Mouse (Mus musculus) midbrain, postnatal 0 days (tissue): ENCODE data around the gene Spsb4. TPM values are rescaled to one million over a fixed set of nuclear protein-coding genes. Genes with fewer than 3 reads are reported as not detected.

Experiments used
- ATAC-seq: fragments of 200-750 bp; cut with Nextera tagmentation; 2 replicates; pipeline ENCODE4 v1.8.0; 2017; ENCODE audit warnings: moderate number of reproducible peaks, mild to moderate bottlenecking, moderate TSS enrichment, moderate library complexity; ENCODE audit not compliant: low FRiP score
- DNase-seq: peaks from one replicate; pipeline ENCODE4 v3.0.0-alpha.2; 2015; ENCODE audit warnings: low spot score
- H3K27ac ChIP-seq: fragments of 300-500 bp; sonication (generic); 2 replicates; pipeline ENCODE4 v1.5.1; 2014; ENCODE audit warnings: low read depth, mild to moderate bottlenecking, low read length, mixed read lengths
- H3K27me3 ChIP-seq: fragments of 300-500 bp; sonication (generic); 2 replicates; pipeline ENCODE4 v1.6.1; 2014; ENCODE audit warnings: low read length, control low read depth, mixed read lengths; ENCODE audit not compliant: insufficient read depth
- H3K36me3 ChIP-seq: fragments of 300-500 bp; sonication (generic); 2 replicates; pipeline ENCODE4 v1.6.1; 2014; ENCODE audit warnings: low read length, control low read depth, mixed read lengths; ENCODE audit not compliant: insufficient read depth
- H3K4me1 ChIP-seq: fragments of 300-500 bp; sonication (generic); 2 replicates; pipeline ENCODE4 v1.6.1; 2014; ENCODE audit warnings: mild to moderate bottlenecking, control low read depth, antibody characterized with exemption, low read length, mixed read lengths; ENCODE audit not compliant: insufficient read depth
- H3K4me2 ChIP-seq: fragments of 300-500 bp; sonication (generic); 2 replicates; pipeline ENCODE4 v1.6.1; 2014; ENCODE audit warnings: low read depth, mild to moderate bottlenecking, low read length, mixed read lengths; ENCODE audit not compliant: poor library complexity, severe bottlenecking
- H3K4me3 ChIP-seq: fragments of 300-500 bp; sonication (generic); 2 replicates; pipeline ENCODE4 v1.5.1; 2014; ENCODE audit warnings: low read depth, mild to moderate bottlenecking, low read length, moderate library complexity
- H3K9ac ChIP-seq: fragments of 300-500 bp; sonication (generic); replicated peaks from 2 replicates; pipeline ENCODE4 v1.6.1; 2014; ENCODE audit warnings: mild to moderate bottlenecking, low read length, moderate library complexity, mixed read lengths; ENCODE audit not compliant: poor library complexity, severe bottlenecking
- H3K9me3 ChIP-seq: fragments of 300-500 bp; sonication (generic); 2 replicates; pipeline ENCODE4 v1.6.1; 2016; ENCODE audit warnings: low read length, control low read depth
- CTCF ChIP-seq: IDR thresholded peaks from 2 replicates; pipeline ENCODE4 v1.5.1; 2016; ENCODE audit warnings: antibody characterized with exemption, mild to moderate bottlenecking
- WGBS: fragments of 180-500 bp; shearing (Covaris S2); extraction: QIAGEN DNeasy Blood & Tissue Kit; methylation state at CpG from one replicate; pipeline ENCODE4 v1.1.7; 2014; 5-methylcytosine and 5-hydroxymethylcytosine counted together
- polyA plus RNA-seq: library from polyadenylated mRNA; unstranded; fragments of >200 nt; fragmentation: Nextera tagmentation; extraction: Ambion mirVana; gene quantifications from 2 replicates; pipeline ENCODE4 v1.2.1, GENCODE M21; 2015
- total RNA-seq: library from RNA; depleted of rRNA; stranded (reverse); fragments of >200 nt; gene quantifications from 2 replicates; pipeline ENCODE4 v1.2.3, GENCODE M21; 2014

Gene Spsb4
- total and polyA plus RNA-seq, 2 experiments from 2014 or later, result 21.2 to 38.9 TPM

DNA sequence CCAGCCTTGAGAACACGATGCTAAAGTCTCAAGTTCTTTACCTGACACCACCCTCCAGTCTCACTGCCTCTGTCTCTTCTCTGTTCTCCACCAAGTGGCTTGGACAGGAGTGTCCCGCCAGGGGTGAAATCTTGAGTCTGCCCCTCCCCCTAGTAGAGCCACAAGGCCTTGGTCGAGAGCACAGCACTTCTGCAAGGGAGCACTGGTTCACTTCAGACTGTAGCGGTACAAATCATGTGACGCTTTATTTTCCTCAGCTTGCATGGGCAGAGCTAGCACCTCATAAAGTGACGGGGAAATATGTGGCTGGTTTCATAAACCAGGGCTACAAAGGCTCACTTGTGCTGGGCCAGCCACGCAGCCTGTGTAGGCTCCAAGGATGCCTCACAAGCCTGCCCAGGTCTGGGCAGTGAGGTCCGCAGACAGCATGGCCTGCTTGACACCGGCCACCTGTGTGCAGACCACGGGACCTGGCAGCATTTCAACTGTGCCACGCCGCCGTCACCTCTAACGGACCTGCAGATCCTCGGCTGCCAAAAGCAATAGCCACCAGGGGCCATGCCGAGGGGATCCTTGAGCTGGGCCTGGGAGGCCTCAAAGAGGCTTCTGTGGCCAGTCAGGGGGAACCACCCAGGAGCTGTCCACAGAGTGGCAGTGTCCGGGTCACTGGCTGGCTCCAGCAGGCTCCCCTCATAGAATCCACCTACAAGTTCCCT lies 56.5 kb downstream of the Spsb4 start:
- DNase-seq (no peak), ATAC-seq (peak; percentile 24; the same call in 1 of the 2 replicates)
- TF ChIP-seq CTCF, result no peak
- Histone ChIP-seq H3K4me3 (no peak overlapping the region), H3K4me2 (no peak overlapping the region), H3K4me1 (peaks cover under 1% of the 10 kb centered on the region), H3K36me3 (no peaks in the 10 kb centered on the region), H3K27me3 (no peaks in the 10 kb centered on the region), H3K9me3 (no peaks in the 10 kb centered on the region), H3K27ac (no peak overlapping the region), H3K9ac (no peak overlapping the region)
- WGBS, result 53% methylated on average over 17 of the region's 17 CpGs

DNA sequence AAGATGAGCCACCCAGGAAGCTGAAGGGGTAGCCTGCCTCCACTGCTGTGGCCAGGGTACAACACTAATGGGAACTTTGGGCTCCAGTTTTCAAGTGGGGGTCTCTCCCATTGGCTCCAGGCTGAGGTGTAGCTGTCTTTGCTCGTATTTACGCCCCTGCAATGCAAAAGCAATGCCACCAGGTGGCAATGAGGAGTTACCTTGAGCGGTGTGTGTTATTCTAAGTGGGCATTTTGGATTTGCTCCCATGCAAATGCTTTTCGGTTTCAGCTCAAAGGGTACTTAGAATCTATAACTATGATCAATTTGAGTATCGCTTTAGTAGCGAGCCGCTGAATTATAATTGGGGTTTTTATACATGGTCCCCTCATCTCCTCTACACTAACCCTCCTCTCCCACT lies 57.6 kb downstream of the Spsb4 start:
- no peak overlapping the region for H3K4me2 ChIP-seq
- H3K27ac ChIP-seq, result no peak overlapping the region
- H3K9ac ChIP-seq, result no peak overlapping the region
- DNase-seq (peak; percentile 76), ATAC-seq (no peak)
- H3K27me3 ChIP-seq, result no peaks in the 10 kb centered on the region
- WGBS, result 66% methylated on average over 7 of the region's 7 CpGs
- peak; percentile 84 for TF ChIP-seq CTCF
- H3K36me3 ChIP-seq, result no peaks in the 10 kb centered on the region
- H3K4me1 ChIP-seq, result peaks cover 7% of the 10 kb centered on the region
- H3K9me3 ChIP-seq, result no peaks in the 10 kb centered on the region
- no peak overlapping the region for H3K4me3 ChIP-seq

DNA sequence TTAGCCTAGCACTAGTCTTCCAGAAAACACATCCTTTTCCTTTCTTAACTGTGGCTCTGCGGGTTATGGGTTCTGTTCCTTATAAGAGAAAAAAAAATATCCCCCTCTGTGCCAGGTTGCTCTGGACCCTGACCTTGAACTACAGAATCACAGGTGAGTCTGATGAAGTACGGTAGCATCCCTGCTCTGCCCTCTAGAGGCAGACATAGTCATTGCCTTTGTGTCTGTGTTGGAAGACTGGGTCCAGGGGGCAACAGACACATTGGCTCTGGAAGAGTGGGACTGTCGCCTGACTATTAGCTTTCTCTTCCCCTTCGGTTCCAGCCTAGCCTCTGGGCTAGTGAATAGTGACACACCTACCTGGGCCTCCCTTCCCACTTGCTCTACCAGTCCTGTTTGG lies 58.4 kb downstream of the Spsb4 start:
- peaks cover 7% of the 10 kb centered on the region for H3K4me1 ChIP-seq
- TF ChIP-seq CTCF, result peak; percentile 52
- H3K9ac ChIP-seq, result no peak overlapping the region
- no peak for ATAC-seq
- H3K27me3 ChIP-seq, result no peaks in the 10 kb centered on the region
- no peaks in the 10 kb centered on the region for H3K36me3 ChIP-seq
- H3K4me2 ChIP-seq, result no peak overlapping the region
- no peak for DNase-seq
- no peaks in the 10 kb centered on the region for H3K9me3 ChIP-seq
- H3K4me3 ChIP-seq, result no peak overlapping the region
- H3K27ac ChIP-seq, result no peak overlapping the region
- 89% methylated on average over 4 of the region's 4 CpGs for WGBS

DNA sequence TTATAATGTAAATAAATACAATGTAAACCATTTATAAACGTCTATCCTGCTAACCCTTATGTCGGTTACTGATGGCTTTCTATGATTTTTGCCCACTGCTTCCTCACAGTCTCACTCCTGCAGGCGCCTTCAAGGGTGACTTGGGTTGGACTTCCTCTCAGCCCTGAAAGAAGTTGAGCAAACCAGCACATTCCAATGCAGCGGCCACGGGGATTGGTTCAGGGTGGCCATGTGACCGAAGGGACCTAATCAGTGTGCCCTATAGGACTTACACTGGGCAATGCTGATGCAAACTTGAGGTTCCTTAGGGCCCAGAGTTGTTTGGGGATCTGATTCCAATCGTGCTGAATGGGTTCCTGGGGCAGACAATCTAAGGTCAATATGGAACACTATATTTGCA lies 59.2 kb downstream of the Spsb4 start:
- H3K27me3 ChIP-seq, result no peaks in the 10 kb centered on the region
- no peak overlapping the region for H3K4me2 ChIP-seq
- H3K36me3 ChIP-seq, result no peaks in the 10 kb centered on the region
- H3K27ac ChIP-seq, result no peak overlapping the region
- H3K9me3 ChIP-seq, result no peaks in the 10 kb centered on the region
- WGBS, result 88% methylated on average over 7 of the region's 7 CpGs
- DNase-seq, result no peak
- TF ChIP-seq CTCF, result no peak
- H3K4me3 ChIP-seq, result no peak overlapping the region
- no peak for ATAC-seq
- peaks cover 7% of the 10 kb centered on the region for H3K4me1 ChIP-seq
- no peak overlapping the region for H3K9ac ChIP-seq

DNA sequence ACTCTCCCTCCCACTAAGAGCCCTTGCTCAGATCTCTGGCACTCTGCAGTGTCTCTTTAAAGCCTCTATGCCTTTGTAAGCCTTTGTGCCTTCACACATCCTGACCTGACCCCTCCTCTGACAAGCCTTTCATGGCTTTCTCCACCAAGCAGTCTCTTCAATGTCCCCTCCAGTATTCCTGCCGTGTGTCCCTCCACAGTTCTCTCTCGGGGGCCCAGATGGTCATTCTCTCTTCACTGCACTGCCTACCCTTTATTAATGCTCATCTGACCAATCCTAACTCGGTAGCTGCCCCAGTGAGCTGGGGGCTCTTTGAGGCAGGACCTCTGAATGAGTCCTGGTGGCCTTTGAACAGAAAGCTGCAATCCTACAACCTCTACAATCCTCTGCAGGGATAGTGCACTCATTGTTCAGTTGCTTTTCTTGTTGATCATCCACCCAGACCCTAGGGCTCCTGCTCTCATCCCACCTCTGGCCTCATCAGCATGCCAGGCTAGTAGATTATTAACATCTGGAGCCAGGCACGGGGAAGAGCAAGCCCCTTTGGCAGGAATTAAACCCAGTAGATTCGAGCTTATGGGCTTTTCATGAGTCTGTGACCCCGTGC lies 60.5 kb downstream of the Spsb4 start:
- Histone ChIP-seq H3K27ac (no peak overlapping the region), H3K4me3 (no peak overlapping the region), H3K9ac (no peak overlapping the region), H3K27me3 (no peaks in the 10 kb centered on the region), H3K9me3 (no peaks in the 10 kb centered on the region), H3K4me1 (peaks cover 7% of the 10 kb centered on the region), H3K4me2 (no peak overlapping the region), H3K36me3 (no peaks in the 10 kb centered on the region)
- DNase-seq, result no peak
- ATAC-seq, result no peak
- 13% methylated on average over 6 of the region's 6 CpGs for WGBS
- no peak for TF ChIP-seq CTCF

DNA sequence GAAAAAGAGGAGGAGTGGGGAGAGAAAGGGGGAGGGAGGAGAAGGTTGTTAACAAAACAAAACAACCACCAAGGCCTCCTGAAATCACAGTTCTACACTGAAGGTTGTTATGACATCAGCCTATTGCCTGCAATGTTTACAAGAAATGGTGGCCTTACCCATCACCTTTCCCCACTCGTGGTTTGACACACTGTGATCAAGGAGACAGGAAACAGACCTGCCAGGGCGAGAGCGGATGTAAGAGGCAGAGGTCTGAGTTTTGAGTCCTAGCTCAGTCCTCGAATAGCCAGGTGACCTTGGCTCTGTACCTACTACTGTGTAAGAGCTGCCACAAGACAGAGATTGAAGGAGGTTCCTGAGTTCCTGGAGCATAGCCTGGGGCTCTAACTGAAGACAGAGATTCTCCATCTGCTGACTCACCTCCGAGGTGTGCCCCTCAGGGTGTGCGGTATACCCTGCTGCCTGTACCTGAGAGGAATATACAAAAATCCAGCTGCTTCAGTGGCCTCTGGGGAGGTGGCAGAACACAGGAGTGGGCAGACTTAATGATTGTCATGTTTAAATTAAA lies 61.3 kb downstream of the Spsb4 start:
- no peak overlapping the region for H3K4me2 ChIP-seq
- no peak overlapping the region for H3K4me3 ChIP-seq
- no peaks in the 10 kb centered on the region for H3K36me3 ChIP-seq
- H3K4me1 ChIP-seq, result peaks cover 7% of the 10 kb centered on the region
- peak overlapping the region; percentile 59 for H3K27ac ChIP-seq
- TF ChIP-seq CTCF, result no peak
- no peak overlapping the region for H3K9ac ChIP-seq
- H3K9me3 ChIP-seq, result no peaks in the 10 kb centered on the region
- 34% methylated on average over 6 of the region's 6 CpGs for WGBS
- DNase-seq (no peak), ATAC-seq (no peak)
- no peaks in the 10 kb centered on the region for H3K27me3 ChIP-seq
